Comparison of ENCODE assay signal across 9 mouse cellular contexts in genomic region chr6:143609100-143609499, GRCm38 (mm10).
DNase-seq lines count a peak whose midpoint lies in the region; TF ChIP-seq lines count a peak whose summit lies in the region.
"Had no signal": no experiment of that assay in that cellular context is flagged by ENCODE, and none has a peak within 500 bp of the region (broad histone marks: within the 10 kb centered on the region; RNA-seq: fewer than 3 reads in every experiment).

No protein-coding gene starts in this region.

- no peaks in the 10 kb centered on the region for H3K27me3 ChIP-seq in MEL (ENCODE audit: control insufficient read depth in 1 of 2, insufficient read depth in 2 of 2, low read length in 2 of 2)

- H3K9ac ChIP-seq in MEL (ENCODE audit: control insufficient read depth, low read depth, low read length, poor library complexity, severe bottlenecking), result no peak overlapping the region
- H3K9ac ChIP-seq: limb, embryonic 15.5 days had no signal

- no peaks in the 10 kb centered on the region for H3K4me1 ChIP-seq in MEL (ENCODE audit: control insufficient read depth in 1 of 2, insufficient read depth in 2 of 2, low read length in 2 of 2)

- H3K36me3 ChIP-seq in MEL (ENCODE audit: control insufficient read depth in 1 of 2, insufficient read depth in 2 of 2, low read length in 2 of 2), result no peaks in the 10 kb centered on the region
- H3K36me3 ChIP-seq: limb, embryonic 15.5 days had no signal

- no peak overlapping the region for H3K4me3 ChIP-seq in gastrocnemius, adult 2 months
- H3K4me3 ChIP-seq in MEL (ENCODE audit: control insufficient read depth in 1 of 2, insufficient read depth in 1 of 2, low read depth in 2 of 2, low read length in 2 of 2), result no peak overlapping the region
- H3K4me3 ChIP-seq: limb, embryonic 15.5 days had no signal

- no peak for TF ChIP-seq POLR2A in MEL (IDR thresholded peaks at IDR 0.05; ENCODE audit: control insufficient read depth in 1 of 2, insufficient read depth in 1 of 2, low read depth in 1 of 2, low read length in 2 of 2, poor library complexity in 1 of 2)

- no peak overlapping the region for H3K27ac ChIP-seq in gastrocnemius, adult 2 months
- H3K27ac ChIP-seq in MEL (ENCODE audit: control insufficient read depth, low read depth, low read length), result no peak overlapping the region
- H3K27ac ChIP-seq: limb, embryonic 15.5 days had no signal

- TF ChIP-seq EP300 in MEL (IDR thresholded peaks at IDR 0.05; ENCODE audit: low read depth in 1 of 2, low read length in 2 of 2), result no peak

- peak; percentile 84 for TF ChIP-seq CTCF in gastrocnemius, adult 2 months (IDR thresholded peaks at IDR 0.05)
- TF ChIP-seq CTCF in MEL (IDR thresholded peaks at IDR 0.05 in 2 of 3, conservative IDR thresholded peaks at IDR 0.05 in 1 of 3; ENCODE audit: control insufficient read depth in 1 of 3, insufficient read depth in 1 of 3, low read depth in 2 of 3, low read length in 3 of 3, poor library complexity in 1 of 3, severe bottlenecking in 1 of 3), result peak; percentile 62 to 78 (median 75)

- no peaks in the 10 kb centered on the region for H3K9me3 ChIP-seq in MEL (replicated peaks; ENCODE audit: insufficient read depth, low read length)
- H3K9me3 ChIP-seq: limb, embryonic 15.5 days had no signal

- DNase-seq in gastrocnemius, adult 2 months, result no peak
- DNase-seq in gastrocnemius, adult 18-20 months (ENCODE audit: low spot score), result no peak
- DNase-seq in 3134 (ENCODE audit: extremely low read depth, insufficient read length, low spot score) (peak; percentile 57), MEL (ENCODE audit: low read depth, low spot score) (peak; percentile 49)
- peak; percentile 31 for DNase-seq in forelimb bud, embryonic 11.5 days (ENCODE audit: low read depth, low spot score)
- DNase-seq in retina, postnatal 7 days (ENCODE audit: low read depth, low spot score), result peak; percentile 16
- no peak for DNase-seq in gastrocnemius, postnatal 4 days (ENCODE audit: low spot score in 2 of 2)
- DNase-seq in gastrocnemius, postnatal 10 days, result no peak

- peak; percentile 87 for TF ChIP-seq RAD21 in MEL (IDR thresholded peaks at IDR 0.05; ENCODE audit: low read depth, low read length)

- intact Hi-C loops in gastrocnemius, adult 2 months (cut with DNase I), result no loop called here

- H3K79me2 ChIP-seq in MEL (ENCODE audit: control insufficient read depth, insufficient read depth, low read length, poor library complexity), result no peaks in the 10 kb centered on the region

TF ChIP-seq in MEL, 35 proteins besides CTCF, POLR2A, EP300 and RAD21:
- no peak for TF ChIP-seq MYB (IDR thresholded peaks at IDR 0.05; ENCODE audit: low read depth, low read length)
- peak; percentile 88 for TF ChIP-seq ZC3H11A (IDR thresholded peaks at IDR 0.05; ENCODE audit: low read depth, low read length)
- TF ChIP-seq SMC3 (IDR thresholded peaks at IDR 0.05; ENCODE audit: low read depth, low read length), result peak; percentile 92
- no peak for TF ChIP-seq MEF2A (IDR thresholded peaks at IDR 0.05; ENCODE audit: extremely low read depth, insufficient replicate concordance, low read depth, low read length, poor library complexity, severe bottlenecking)
- TF ChIP-seq POLR2AphosphoS5 (IDR thresholded peaks at IDR 0.05; ENCODE audit: borderline replicate concordance, low read depth, low read length), result no peak
- no peak for TF ChIP-seq UBTF (IDR thresholded peaks at IDR 0.05; ENCODE audit: borderline replicate concordance, insufficient read depth, low read depth, low read length)
- no peak for TF ChIP-seq POLR2AphosphoS2 (IDR thresholded peaks at IDR 0.05; ENCODE audit: low read length)

Comparison
In these comparisons a context has a peak if more than half of its experiments do, and no peak if none do; other contexts are left out.
1. DNase-seq: peak in 3134 (single experiment), MEL (single experiment), forelimb bud, embryonic 11.5 days (single experiment) and retina, postnatal 7 days (single experiment); none in gastrocnemius, adult 2 months (single experiment), gastrocnemius, adult 18-20 months (single experiment), gastrocnemius, postnatal 4 days (0 of 2) and gastrocnemius, postnatal 10 days (single experiment).